Mouse (Mus musculus) hindlimb bud, embryonic 11.5 days (tissue): Measurements from ENCODE around the gene Tbcd.

Source experiments
- DNase-seq: peaks from one replicate; pipeline ENCODE4 v3.0.0-alpha.2; 2012; ENCODE audit warnings: low read depth, low spot score; ENCODE audit errors: extremely low spot score

Gene Tbcd

DNA sequence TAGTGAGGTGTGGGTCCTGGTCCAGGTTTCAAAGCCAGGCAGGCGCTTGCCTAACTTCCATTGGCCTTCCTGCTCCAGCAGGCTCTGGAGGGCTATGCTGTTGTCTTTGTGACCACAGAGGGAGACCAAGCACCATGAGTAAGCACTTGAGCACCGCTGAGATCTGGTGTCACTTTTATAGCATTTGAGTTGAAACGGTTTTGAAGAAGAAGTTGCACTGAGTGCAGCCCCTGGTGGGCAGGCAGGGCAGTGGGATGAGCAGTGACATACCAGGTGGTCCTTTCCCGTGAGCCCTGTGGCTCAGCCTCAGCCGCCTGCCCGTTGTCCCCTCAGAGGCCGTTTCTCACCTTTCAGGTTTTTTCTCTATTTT, 108.5 kb downstream of the Tbcd start:
- DNase-seq: no peak

DNA sequence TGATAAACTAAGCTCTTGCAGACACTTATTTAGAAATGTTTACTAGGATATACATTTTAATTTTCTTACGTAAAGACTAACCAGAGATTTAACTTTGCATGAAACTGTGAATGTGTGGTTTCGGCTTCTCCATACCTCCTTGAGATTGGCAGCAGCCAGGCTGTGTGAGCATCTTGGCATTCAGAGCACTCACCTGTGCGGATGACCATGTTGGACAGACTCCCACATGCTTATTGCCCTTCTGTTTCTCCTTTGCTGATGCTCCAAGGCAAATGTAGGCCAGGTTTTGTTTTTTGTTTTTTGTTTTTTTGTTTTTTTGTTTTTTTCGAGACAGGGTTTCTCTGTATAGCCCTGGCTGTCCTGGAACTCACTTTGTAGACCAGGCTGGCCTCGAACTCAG, 111.6 kb downstream of the Tbcd start:
- no peak for DNase-seq

DNA sequence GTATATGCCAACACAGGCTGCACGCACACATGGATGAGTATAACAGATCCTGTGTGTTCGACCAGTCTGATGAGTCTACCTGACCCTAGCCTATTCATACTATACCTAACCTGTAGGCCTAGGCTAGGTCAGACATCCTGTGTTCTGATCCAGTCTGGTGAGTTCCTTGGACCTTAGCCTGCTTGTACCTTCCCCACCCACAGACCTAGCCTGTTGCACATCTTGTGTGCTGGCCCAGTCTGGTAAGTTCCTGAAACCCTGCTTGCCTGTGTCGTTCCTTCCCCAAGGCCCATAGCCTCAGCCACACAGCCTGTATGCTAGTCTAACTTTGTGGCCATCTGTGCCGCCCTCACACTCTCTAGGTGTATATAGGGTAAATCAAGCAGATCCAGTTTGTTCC, 112.5 kb downstream of the Tbcd start:
- no peak for DNase-seq

DNA sequence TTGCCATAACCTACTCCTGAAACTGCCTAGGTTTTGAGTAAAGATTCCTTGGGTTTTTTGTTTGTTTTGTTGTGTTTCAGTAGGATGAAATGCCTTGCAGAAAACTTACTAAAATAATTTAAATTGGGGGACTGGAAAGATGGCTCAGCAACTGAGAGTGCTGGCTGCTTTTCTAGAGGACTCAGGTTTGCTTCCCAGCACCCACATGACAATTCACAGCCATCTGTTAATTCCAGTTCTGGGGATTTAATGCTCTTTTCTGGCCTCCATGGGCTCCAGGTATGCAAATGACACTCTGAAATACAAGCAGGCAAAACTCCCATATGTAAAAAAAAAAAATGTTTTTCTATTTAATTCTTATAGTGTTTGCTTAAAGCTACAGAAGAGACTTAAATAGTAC, 130.1 kb downstream of the Tbcd start:
- DNase-seq: no peak

DNA sequence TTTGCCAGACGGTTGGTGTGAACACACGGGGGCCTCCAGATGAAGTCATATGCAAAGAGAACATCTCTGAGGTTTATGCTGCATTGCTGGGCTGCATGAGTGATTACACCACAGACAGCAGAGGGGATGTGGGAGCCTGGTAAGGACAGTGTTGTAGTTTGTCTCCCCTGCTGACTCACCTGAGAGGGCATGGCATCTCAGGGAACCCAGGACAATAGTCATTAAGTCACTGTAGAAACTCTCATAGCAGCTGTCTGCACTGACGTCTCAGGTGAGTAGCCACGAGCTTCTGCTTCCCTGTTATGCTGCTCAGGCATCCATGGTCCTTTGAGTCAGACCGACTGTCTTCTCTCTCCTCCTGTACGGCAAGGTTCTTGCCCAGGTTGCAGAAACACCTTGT, 145.5 kb downstream of the Tbcd start:
- DNase-seq: no peak

DNA sequence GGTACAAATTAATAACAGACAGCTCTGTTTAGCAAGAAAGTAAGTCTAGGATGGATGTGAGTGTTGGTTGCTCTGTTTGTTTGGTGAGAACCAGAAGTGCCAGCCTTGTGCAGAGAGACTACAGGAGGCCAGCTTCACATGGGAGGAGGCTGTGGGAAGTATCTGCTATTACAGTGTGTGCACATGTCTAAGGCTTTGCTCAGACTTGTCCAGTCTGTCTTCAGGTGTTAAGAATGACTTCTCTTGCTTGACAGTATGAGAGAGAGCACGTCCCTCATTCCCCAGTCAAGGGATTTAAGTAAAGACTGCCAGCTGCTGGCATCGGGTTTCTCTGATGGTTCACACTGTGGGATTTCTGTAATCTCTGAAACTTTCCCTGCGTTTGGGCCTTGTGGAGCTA, 149.7 kb downstream of the Tbcd start:
- no peak for DNase-seq

DNA sequence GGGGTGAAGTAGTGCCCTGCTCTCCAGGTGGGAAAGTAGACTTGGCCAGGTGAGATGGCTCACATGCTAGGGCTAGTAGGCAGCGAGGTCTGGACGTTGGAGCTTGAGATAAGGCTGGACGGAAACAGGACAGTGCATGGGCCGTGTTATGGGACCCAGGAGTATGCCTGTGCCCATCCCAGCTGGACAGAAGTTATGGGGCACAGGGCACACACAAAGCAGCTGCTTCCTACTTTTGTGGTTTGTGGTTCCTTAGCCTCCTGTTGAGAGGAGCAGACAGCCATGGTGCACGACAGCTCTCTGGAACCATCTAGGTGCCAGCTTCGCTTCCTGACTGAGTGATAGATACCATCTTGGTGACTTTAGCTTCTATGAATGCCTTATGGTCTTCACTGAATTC, 153.9 kb downstream of the Tbcd start:
- DNase-seq: no peak

DNA sequence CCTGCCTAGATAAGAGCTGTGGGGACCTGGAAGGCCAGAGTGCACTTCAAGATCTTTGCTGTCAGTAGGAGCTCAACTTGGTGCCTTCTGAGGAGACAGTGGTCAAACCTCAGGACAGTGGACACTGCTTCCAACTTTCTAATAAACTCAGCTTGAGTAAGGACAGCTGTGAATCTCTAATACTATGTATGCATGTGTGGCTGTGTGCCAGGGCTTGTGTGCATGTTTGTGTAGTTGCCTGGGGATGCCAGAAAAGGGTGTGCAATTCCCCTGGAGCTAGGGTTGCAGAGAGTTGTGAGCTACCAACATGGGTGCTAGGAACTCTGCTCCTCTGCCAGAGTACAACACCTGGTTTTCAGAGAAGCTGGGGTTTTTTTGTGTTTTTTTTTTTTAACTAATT, 159.2 kb downstream of the Tbcd start:
- no peak for DNase-seq

DNA sequence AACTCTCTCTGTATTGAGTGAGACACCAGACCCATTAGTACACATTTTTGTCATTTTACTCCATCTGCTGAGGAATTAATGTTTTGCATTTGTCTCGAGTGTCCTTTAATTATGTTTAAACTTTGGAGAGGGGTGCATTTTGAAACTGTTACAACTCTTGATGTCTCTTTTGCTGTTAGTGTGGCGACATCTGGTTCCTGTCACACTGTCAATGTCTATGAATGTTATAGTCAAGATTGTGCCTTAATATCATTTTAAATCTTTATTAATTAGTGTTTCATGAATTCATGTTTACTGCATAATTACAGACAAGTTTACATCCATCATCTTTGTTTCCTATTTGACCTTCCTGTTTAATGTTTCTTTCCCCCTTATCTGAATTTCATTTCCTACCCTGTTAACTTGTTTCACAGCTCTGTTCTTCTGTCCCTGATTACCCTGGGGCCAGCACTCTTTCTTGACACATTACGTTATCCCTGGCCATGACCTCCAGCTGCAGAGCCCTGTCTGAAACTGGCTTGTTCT, 164.3 kb downstream of the Tbcd start:
- DNase-seq: no peak

DNA sequence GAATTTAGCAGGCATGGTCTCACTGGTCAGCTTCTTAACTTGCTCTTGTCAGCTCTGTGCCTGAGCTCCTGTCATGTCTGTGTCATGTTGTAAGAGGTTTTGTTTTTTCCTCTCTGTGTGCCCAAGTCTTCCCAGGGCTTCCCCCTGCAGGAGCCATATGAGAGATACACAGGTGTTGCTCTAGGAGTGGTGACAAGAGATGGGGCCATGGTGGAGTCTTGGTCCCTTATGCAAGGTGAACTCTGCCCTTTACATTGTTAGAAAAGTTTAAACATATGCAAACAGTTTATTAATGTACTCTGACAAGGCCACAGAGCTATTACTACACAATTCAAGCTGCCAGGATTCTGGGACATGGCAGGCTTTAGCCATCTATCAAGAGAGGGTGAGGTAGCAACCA, 164.8 kb downstream of the Tbcd start:
- DNase-seq: no peak

DNA sequence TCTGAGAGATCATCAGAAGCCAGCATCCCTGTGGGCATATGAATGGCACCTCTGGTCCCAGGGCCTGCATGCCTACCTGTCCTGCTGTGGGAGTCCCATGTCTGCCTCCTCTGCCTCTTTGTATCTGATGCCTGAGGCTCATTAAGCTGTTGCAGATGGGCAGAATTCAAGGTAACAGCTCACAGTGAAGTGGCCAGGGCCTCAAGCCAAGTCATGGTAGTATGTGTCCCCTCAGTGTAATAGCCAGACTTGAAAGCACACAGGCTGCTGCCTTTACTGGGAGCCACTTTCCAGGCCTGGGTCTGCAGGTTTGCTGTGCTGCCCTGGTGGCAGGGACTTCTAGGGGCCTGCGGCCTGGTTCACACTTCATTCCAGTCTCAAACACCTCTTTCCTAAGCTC, 165.6 kb downstream of the Tbcd start:
- no peak for DNase-seq

DNA sequence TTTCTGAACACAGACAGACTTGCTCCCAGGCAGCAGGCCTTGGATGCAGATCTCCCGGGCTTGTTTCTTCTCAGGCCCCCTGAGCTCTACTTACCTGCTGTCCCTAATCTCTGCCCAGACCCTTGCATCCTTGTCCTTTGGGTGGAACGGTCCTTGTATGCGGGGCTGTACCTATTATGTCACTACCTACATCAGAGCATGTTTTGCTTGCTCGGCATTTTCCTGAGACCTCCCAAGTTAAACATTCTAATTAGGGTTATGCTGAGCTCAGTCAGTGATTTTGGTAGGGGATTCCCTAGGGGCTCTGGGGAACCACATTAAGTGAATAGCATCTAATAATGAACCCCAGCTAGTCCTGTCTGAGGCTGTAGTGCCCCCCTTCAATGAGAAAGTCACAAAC, 173.3 kb downstream of the Tbcd start:
- no peak for DNase-seq

DNA sequence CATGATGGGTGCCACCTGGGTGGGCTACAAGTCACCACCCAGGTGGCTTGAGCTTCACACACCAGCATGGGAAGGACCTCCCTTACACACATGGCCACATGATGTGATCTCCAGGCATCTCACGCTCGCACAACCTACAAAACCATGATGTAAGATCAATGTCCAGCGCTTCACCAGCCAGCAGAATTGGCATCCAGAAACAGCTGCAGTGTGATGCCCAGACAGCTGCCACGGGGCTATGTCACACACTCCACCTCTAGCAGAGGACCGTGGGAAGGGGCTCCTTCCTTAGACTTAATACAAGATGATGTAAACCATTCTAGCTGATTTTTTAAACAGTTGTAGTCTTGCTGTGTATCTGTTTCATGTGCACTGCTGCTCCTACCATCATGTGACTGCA, 175.8 kb downstream of the Tbcd start:
- no peak for DNase-seq

DNA sequence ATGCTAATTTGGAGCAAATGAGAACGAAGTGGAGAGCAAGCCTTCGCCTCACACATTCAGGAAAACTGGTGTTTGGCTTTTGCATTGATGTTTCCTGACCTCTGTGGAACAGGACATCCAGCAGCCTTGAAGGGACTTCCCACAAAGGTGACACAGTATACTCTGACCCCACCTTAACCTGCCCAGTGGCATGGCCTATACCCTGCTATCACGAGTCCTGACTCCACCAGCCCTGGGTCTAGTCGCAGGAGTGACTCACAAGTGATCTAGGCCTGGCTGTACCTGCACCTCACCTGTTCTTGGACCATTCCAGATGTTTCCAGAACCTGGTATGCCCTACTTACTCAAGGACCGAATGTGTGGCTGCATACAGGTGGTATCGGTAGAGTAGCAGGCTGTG, 177.8 kb downstream of the Tbcd start:
- no peak for DNase-seq

DNA sequence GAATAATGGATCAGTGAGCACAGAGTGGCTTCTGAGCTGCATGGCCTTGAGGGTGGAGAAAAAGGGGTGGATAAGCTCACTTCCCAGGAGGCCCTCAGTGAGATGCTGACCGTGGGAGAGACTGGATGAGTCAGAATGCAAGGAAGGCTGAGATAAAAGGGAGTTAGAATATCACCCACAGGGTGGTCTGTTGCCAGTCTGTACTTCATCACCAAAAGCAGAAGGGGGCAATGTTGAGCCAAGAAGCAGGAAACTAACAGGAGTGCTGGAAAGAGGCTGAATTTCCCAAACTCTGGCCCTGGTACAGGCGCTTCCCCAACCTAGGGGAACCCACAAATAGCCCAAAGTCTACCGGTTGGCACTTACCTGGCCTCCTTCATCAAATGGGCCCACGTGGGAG, 178.7 kb downstream of the Tbcd start:
- no peak for DNase-seq

DNA sequence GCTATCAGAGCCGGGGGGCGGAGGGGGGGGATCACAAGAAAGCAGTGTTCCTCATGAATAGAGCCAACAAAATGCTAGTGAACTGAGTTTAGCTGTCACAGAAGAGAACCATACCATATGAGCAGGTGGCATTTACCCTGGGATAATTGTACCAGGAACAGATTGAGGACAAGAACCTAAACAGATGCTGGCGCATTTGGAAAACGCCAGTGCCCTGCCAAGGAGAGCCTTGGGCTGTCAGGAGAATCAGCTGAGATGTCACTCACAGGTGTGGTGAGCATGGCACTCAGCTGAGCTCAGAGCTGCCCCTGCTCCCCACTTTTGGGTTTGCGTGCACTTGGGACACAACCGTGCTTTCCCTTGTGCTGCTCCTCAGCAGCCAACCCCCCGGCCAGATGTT, 179.7 kb downstream of the Tbcd start:
- DNase-seq: no peak

DNA sequence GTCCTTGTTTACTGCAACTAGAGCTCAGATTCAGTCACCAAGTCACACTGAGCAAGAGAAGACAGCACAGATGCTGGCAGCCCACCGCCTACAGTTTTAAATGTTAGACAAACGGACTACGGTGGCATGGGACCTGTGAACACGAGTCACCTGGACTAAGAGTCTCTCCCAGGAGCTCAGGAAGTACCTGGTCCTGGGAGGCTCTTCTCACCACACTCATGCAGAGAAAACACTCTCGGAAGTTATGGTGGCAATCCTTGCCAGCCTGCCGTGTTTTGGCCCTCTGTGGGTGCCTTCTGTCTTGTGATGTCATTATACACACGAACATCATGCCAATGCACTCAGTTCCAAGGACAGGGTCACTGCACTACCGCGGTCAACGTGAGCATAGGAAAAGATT, 184.9 kb downstream of the Tbcd start:
- no peak for DNase-seq

DNA sequence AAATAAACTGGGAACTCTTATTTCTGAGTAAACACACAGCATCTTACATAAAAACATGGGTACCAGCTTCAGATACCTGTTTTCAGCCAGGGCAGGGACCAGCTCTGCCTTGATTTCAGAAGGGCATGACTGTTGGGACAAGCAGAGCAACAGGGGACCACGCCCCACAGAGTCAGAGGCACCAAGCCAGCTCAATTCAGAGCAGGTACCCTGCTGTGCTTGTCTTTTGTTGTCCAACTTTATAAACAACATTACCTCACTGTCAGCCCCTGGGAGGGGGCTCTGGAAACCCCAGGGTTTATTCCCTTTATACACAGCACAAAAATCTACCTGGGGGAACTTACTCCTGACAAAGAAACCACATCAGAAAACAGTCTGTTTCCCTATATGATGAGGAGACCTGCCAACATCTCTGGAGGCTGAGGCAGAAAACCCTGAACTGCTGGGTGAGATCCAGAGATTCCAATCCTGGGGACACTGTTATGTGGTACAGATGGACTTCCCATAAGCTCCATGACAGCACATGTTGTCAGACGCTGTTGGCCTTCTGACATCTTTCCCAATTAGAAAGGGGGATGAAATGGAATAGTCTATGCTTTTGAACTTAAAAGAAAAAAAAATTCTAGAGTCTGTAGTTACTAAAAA, 189.9 kb downstream of the Tbcd start:
- no peak for DNase-seq

DNA sequence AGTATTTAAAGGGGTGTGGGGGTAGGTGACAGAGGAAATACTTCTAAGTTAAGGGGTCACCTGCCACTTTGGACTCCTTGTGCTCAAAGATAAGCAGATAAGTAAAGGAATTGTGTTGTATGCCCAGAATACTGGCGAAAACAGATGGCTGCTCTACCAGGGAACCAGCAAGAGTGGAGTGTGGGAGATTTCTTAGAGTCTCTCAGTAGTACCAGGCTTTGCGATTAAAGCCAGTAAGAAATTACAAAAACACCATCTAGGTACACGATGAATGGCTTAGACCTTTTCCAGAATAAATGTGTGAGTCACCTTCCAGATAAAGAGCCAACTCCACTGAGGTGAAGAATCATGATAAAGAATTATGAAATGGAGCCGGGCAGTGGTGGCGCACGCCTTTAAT, 193.6 kb downstream of the Tbcd start:
- DNase-seq: no peak

DNA sequence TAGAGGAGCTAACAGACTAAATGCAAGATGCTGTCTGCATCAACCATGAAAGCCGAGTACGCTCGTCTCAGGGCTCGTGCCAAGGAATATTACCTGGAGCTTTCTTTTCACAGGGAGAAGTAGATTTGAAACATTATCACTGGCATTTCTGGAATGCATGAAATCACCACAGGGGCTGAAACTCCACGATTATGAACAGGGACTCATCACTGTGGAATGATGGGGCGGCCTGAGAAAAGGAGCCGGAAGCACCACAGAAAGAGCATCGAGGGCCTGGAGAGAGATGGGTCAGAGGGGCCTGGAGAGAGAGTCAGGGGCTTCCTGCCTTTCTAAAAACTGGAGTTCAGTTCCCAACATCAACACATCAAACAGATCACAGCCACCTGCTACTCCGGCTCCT, 195.6 kb downstream of the Tbcd start:
- DNase-seq: no peak

DNA sequence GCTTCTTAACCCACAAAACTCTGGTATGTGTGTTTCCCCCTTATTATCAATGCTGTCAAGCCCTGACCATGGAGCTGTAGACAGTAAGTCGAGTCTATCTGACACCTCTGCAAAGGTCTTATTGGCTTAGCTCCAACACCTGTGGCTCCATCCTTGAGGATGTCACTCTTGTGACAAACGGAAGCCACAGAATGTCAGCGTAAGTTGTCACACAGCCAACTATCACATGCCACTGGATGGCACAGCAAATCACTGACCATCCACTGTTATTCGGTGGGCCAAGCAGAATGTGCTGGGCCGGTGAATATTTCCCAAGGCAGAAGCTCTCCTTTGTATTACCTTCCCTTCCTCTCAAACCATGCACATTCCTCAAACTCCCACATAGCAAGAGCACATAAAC, 196.4 kb downstream of the Tbcd start:
- DNase-seq: no peak

DNA sequence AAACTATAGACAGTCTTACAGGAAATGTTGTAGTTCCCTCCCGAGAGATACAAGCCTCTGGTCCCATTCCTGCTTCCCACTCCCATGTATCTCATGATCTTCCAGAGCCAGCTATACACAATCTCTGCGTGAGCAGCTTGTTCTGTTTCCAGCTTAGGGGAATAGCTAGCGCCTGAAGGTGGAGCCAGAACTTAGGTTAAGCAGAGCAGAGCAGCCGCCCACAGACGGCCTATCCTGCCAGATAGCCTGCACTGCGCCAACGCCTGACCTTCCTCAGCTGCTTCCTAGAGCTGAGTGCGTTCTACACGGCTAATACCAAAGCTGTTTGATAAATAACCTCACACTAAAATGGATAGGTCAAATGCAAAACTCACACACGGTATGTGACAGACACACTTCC, 198.2 kb downstream of the Tbcd start:
- no peak for DNase-seq

DNA sequence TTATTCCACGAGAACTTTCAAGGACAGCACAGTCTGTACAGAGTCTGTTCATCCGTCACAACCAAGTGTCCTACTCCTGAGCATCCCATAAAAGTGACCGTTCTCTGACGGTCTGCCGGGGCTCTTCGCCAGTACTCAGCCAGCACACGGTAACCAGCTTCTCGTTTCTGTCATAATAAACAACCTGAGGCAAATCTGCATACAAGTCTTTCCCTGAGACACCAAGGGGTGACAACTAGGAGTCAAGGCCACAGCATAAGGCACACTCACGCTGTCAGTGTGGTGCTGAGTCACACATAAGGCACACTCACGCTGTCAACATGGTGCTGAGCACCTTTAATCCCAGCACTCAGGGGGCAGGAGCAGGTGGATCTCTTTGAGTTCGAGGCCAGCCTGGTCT, 198.9 kb downstream of the Tbcd start:
- DNase-seq: no peak

DNA sequence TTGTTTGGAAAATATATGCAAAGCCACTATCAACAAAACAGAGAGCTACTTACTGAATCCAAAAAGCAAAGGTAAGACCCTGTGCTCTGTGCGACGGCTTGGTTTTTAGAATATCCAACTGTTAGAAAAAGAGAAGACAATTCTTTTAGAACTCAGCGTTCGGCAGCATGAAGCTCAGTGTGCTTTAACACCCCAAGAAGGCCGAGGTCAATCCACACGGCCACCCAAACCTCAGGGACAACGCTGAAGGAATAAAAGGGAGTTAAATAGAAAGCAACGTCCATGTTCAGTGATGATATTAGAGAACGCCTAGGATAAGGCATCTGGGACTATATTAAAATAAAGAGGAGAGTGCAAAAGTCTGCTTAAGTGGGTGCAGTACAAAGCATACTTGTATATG, 199.8 kb downstream of the Tbcd start:
- DNase-seq: no peak
